Mouse (Mus musculus): ENCODE measurements around the gene Iqca. TPM values are rescaled to one million over a fixed set of nuclear protein-coding genes. Genes with fewer than 3 reads are reported as not detected.

The Iqca gene
- total RNA-seq, 1 experiment from 2014 or later, result not detected

DNA sequence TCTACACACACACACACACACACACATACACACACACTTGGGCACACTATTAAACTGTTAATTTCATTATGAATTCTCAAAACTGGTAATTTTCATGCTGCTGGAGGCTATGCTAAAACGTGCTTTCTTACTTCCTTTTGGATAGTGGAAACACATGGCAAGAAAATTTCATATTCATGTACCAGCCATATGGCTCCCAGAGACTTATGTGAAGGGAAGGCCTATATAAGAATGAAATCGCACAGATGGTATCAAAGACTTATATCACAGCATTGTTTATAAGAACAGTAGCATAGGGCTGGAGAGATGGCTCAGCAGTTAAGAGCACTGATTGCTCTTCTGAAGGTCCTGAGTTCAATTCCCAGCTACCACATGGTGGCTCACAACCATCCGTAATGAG lies 141.0 kb downstream of the Iqca start:
- ATAC-seq (replicated peaks in 1 of 2; ENCODE audit: insufficient read depth in 1 of 2, low FRiP score in 2 of 2, low TSS enrichment in 1 of 2, low read depth in 1 of 2, poor library complexity in 2 of 2, severe bottlenecking in 2 of 2), result no peak

DNA sequence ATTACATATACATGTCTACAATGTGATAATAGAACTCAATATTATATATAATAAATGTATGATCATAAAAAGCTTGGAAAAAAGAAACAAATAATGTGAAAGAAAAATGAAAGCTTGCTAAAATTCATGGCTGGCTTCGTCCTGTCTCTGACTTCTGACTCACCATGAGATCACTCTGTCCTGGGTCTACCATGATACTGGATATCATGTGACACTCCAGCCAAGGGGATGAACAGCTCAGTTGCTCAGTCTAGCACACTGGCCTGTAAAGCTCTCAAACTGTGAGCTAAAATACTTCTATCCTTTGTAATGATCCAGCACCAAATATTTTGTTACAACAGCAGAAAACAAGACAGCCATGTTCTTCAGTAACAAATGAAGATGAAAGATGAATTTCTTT lies 143.1 kb downstream of the Iqca start:
- ATAC-seq (replicated peaks in 1 of 2; ENCODE audit: insufficient read depth in 1 of 2, low FRiP score in 2 of 2, low TSS enrichment in 1 of 2, low read depth in 1 of 2, poor library complexity in 2 of 2, severe bottlenecking in 2 of 2), result no peak

DNA sequence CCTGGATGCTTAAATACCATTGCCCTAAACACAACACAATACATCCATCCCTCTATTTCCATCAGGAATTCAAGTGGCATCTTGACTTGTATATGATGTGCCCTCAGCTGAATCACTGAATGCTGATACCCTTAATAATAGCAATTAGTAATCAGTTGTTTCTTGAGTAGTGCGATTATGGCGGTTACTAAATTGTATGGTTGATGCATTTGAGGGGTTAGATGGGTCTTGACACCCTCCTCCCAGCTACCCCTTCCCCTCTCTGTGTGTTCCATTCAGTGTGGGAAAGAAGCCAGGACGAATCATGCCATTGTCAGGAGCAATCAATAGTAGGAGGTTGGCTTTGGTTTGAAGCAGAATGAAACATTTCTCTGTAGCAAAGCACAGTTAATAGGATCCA lies 144.0 kb downstream of the Iqca start:
- no peak for ATAC-seq (replicated peaks in 1 of 2; ENCODE audit: insufficient read depth in 1 of 2, low FRiP score in 2 of 2, low TSS enrichment in 1 of 2, low read depth in 1 of 2, poor library complexity in 2 of 2, severe bottlenecking in 2 of 2)

DNA sequence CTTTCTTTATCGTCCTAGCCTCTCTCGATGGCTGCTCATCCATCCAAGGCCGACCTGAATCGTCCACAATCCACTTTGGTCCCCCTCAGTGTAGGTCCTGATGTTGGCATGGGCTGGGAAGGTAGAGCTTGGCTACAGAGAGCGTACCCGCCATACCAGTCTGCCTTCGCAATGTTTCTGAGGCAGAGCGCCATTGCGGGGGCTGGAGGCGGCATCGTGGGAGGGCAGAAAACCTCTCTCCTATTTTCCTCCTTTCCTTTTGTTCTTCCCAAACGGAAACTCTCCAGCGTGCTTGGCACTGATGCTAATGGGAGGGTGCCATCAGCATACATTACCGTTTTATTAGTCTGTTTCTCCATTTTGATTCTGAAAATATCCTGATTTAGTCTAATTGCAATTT lies 146.5 kb downstream of the Iqca start:
- ATAC-seq (replicated peaks in 1 of 2; ENCODE audit: insufficient read depth in 1 of 2, low FRiP score in 2 of 2, low TSS enrichment in 1 of 2, low read depth in 1 of 2, poor library complexity in 2 of 2, severe bottlenecking in 2 of 2), result no peak

DNA sequence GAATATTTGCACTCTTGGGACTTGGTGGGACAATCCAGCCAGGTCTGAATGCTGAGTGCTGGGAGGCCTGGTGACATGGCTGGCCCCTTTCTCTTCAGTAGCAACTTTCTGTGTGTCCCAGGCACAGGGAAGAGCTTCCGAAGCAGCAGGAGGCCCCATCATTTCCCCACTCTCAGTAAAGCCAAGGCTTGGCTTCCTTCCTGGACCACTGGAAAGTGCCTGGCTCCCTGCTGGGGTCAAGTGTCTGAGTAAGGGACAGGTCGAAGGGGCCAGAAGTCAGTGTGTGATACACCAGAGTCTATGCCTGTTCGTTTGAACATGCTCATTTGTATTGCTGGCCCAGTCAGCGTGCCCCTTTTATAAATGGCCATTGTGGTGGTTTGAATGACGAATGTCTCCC lies 152.2 kb downstream of the Iqca start:
- ATAC-seq (replicated peaks in 1 of 2; ENCODE audit: insufficient read depth in 1 of 2, low FRiP score in 2 of 2, low TSS enrichment in 1 of 2, low read depth in 1 of 2, poor library complexity in 2 of 2, severe bottlenecking in 2 of 2), result no peak

DNA sequence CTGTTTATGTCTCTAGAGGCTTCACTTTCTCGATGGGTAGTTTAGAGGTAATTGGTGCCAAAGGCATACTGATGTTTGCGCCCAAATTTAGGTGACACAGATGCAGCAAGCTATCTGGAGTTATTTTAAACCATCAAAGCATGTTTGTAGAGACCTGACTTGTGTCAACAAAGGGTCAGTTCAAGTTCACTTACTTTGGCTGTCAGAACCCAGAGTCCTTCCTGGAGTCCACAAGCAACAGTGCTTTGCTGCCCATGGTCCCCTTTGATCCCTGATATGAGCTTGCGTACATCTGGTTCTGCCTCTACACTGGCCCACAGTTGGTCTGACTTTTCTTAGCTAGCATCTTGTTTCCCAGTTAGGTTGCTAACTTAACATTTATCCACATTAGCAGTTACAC lies 153.3 kb downstream of the Iqca start:
- ATAC-seq (replicated peaks in 1 of 2; ENCODE audit: insufficient read depth in 1 of 2, low FRiP score in 2 of 2, low TSS enrichment in 1 of 2, low read depth in 1 of 2, poor library complexity in 2 of 2, severe bottlenecking in 2 of 2), result no peak

DNA sequence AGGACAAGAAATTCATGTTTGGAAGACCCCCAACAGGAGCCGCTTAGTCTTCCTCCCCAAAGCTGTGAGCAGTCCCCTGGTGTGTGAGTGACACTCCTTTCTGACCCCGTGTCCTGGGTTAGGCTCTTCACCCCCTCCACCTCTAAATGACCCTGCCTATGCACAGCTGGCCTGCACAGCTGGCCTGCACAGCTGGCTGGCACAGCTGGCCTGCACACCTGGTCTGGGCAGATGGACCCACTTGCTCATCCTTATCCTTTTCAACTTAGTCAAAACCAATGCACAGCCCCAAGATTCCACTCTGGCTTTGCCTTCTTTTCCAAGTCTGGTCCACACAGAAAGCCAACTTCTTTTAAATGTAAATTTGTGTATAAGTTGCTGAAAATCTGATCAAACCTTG lies 154.5 kb downstream of the Iqca start:
- no peak for ATAC-seq (replicated peaks in 1 of 2; ENCODE audit: insufficient read depth in 1 of 2, low FRiP score in 2 of 2, low TSS enrichment in 1 of 2, low read depth in 1 of 2, poor library complexity in 2 of 2, severe bottlenecking in 2 of 2)

DNA sequence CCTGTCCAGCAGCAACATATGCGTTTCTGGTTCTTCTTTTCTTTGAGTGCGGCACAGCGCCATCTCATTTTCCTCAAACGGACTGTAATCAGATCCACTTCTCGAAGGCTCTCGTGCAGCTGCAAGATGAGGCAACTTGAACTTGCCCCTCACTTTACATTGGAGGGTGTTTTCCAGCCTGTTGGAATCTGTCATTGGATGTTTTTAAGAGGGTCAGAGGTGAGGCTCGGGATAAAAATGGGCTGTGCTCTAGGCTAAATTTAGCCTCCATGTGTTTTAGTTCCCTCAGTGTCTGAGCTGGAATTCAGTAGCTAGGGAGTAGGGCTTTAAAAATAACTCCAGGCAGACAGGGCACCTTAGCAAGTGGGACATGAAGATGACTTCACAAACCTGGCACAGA lies 155.1 kb downstream of the Iqca start:
- no peak for ATAC-seq (replicated peaks in 1 of 2; ENCODE audit: insufficient read depth in 1 of 2, low FRiP score in 2 of 2, low TSS enrichment in 1 of 2, low read depth in 1 of 2, poor library complexity in 2 of 2, severe bottlenecking in 2 of 2)

DNA sequence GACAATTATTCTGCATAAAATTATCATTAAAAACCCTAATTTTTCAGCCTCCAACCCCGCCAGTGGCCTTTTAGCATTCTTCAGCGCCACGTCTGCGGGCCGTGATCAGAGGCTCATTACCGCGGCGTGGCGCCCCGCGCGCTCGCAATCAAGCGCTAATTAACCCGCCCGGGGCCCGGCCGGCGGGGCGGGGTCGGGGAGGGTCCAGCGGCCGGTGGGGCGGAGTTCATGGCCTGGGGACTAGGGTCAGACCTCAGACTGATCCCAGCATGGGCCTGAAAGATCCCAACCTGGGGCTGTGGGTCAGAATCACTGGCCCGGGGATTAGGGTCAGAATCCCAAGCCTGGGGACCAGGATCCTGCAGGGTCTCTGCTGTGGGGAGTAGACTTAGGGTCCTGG lies 160.9 kb downstream of the Iqca start:
- no peak for ATAC-seq (replicated peaks in 1 of 2; ENCODE audit: insufficient read depth in 1 of 2, low FRiP score in 2 of 2, low TSS enrichment in 1 of 2, low read depth in 1 of 2, poor library complexity in 2 of 2, severe bottlenecking in 2 of 2)

Other genes starting within 250 kb of the Iqca start
- 4.9 and 6.4 TPM in 2 replicates for gene Gbx2, start 222.2 kb downstream of the Iqca start, total RNA-seq (2017)
- gene Asb18, start 138.7 kb downstream of the Iqca start, total RNA-seq (2017), result not detected in 2 replicates
- gene Ackr3, start 50.6 kb upstream of the Iqca start, total RNA-seq (2017), result 0.30 TPM in 1 of 2 replicates, not detected in the other

Measured in hematopoietic stem cell, adult 5-6 weeks (primary cell).